Mouse (Mus musculus): ENCODE data around the gene Magi3. TPM values are rescaled to one million over a fixed set of nuclear protein-coding genes. Genes with fewer than 3 reads are reported as not detected.

The Magi3 gene
- polyA plus RNA-seq, 1 experiment from 2014 or later: 5.2 TPM

DNA sequence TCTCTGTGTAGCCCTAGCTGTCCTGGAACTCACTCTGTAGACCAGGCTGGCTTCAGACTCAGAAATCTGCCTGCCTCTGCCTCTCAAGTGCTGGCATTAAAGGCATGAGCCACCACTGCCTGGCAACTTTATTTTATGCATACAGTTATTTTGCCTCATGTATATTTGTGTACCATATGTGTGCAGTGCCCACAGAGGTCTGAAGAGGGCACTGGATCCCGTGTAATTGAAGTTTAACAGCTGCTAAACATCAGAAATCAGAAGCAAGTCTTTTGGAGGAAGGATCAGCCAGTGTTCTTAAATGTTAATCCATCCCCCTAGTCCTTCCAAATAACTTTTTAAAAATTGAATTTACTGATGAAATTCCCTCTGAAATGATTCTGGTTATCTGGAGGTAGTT is 125.5 kb downstream of the Magi3 start:
- Histone ChIP-seq H3K36me3 (peaks cover 3% of the 10 kb centered on the region; the same call in 1 of the 2 replicates), H3K27me3 (no peaks in the 10 kb centered on the region), H3K4me2 (replicated peaks) (no peak overlapping the region), H3K4me3 (no peak overlapping the region), H3K4me1 (no peaks in the 10 kb centered on the region), H3K9me3 (replicated peaks) (no peaks in the 10 kb centered on the region), H3K27ac (no peak overlapping the region), H3K9ac (no peak overlapping the region)
- WGBS: 82% methylated on average over 1 of the region's 1 CpGs
- no peak for ATAC-seq (ENCODE audit: low FRiP score)

DNA sequence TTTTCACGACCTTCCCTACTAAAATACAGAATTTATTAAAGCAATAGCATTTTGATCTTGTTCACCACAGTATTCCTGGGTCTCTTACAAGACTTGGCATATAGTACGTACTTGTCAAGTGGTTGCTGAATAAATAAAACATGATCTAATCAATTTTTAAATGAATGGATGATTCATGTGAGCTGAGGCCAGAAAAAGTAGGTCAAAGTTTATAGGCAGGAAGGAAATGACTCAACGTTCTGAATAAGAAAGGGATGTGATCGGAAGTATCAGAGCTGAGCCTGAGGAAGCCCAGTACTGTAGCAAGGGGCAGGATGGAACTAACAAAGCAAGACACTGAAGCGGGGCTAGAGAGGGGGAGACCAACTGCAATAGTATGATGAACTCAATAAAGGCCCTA is 127.4 kb downstream of the Magi3 start:
- H3K9me3 ChIP-seq (replicated peaks): no peaks in the 10 kb centered on the region
- 85% methylated on average over 5 of the region's 5 CpGs for WGBS
- H3K27ac ChIP-seq: no peak overlapping the region
- H3K4me3 ChIP-seq: no peak overlapping the region
- no peak overlapping the region for H3K9ac ChIP-seq
- peaks cover 3% of the 10 kb centered on the region; the same call in 1 of the 2 replicates for H3K36me3 ChIP-seq
- no peaks in the 10 kb centered on the region for H3K4me1 ChIP-seq
- H3K27me3 ChIP-seq: no peaks in the 10 kb centered on the region
- ATAC-seq (ENCODE audit: low FRiP score): no peak
- H3K4me2 ChIP-seq (replicated peaks): no peak overlapping the region

DNA sequence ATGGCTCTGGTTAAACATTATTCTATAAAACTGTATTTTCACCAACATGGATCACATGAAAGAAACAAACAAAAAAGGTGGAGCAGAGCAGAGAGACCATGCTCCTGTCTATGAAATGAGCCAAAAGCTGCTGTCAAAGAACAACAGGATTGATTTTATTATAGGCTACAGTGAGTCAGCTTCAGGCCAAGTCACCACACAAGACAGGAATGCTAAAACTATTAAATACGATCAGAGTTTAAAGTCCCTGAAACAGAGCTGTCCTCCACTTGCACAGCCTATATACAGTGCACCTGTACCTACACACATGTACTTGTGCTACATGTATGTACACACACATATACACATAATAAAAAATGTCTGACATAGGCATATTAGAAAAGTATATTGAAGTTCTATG is 138.1 kb downstream of the Magi3 start:
- no peak overlapping the region for H3K27ac ChIP-seq
- H3K9me3 ChIP-seq (replicated peaks): no peaks in the 10 kb centered on the region

GRCm38 (mm10) chr3:104078725-104079124 is 141.4 kb downstream of the Magi3 start:
- H3K9ac ChIP-seq: no peak overlapping the region
- H3K4me2 ChIP-seq (replicated peaks): no peak overlapping the region
- H3K27me3 ChIP-seq: no peaks in the 10 kb centered on the region
- no peaks in the 10 kb centered on the region for H3K36me3 ChIP-seq
- no peak for ATAC-seq (ENCODE audit: low FRiP score)
- H3K4me3 ChIP-seq: no peak overlapping the region
- H3K27ac ChIP-seq: no peak overlapping the region
- H3K4me1 ChIP-seq: no peaks in the 10 kb centered on the region
- H3K9me3 ChIP-seq (replicated peaks): no peaks in the 10 kb centered on the region

More for the DNA sequence above, 138.1 kb downstream of the Magi3 start:
- Histone ChIP-seq H3K36me3 (no peaks in the 10 kb centered on the region), H3K9ac (no peak overlapping the region), H3K27me3 (no peaks in the 10 kb centered on the region), H3K4me2 (replicated peaks) (no peak overlapping the region), H3K4me1 (no peaks in the 10 kb centered on the region), H3K4me3 (no peak overlapping the region)
- WGBS: 94% methylated on average over 1 of the region's 1 CpGs
- no peak for ATAC-seq (ENCODE audit: low FRiP score)

DNA sequence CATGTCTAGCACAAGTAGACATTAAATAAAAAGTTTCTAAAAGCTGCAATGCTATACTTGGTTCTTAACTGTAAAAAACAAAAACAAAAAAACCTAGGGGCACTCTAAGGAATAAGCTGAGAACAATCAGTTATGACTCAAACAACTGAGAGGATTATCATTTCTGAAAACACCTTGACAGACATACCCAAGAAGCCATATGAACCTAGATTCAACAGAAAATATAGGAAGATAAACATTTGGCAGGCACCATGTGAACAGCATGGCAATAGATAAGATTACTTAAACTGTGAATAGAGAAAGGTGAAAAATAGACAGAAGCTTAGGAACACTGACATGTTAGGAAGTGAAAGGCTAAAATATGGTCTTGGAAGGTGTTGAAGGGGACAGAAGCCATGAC is 150.8 kb downstream of the Magi3 start:
- Histone ChIP-seq H3K36me3 (no peaks in the 10 kb centered on the region), H3K4me1 (no peaks in the 10 kb centered on the region), H3K4me3 (no peak overlapping the region), H3K27ac (no peak overlapping the region), H3K9ac (no peak overlapping the region), H3K27me3 (no peaks in the 10 kb centered on the region), H3K9me3 (replicated peaks) (no peaks in the 10 kb centered on the region), H3K4me2 (replicated peaks) (no peak overlapping the region)
- no peak for ATAC-seq (ENCODE audit: low FRiP score)

- peak; percentile 64; the same call in 1 of the 2 replicates for ATAC-seq (ENCODE audit: low FRiP score)
- Histone ChIP-seq H3K27ac (0 out of 2 replicates have a peak overlapping the region, but pooled peaks have one; percentile 5), H3K4me2 (replicated peaks) (no peak overlapping the region)
Measured at GRCm38 (mm10) chr3:104059001-104059622, 161.1 kb downstream of the Magi3 start.

GRCm38 (mm10) chr3:104032747-104033146 is 187.4 kb downstream of the Magi3 start:
- no peaks in the 10 kb centered on the region for H3K9me3 ChIP-seq (replicated peaks)
- no peak for ATAC-seq (ENCODE audit: low FRiP score)

More at GRCm38 (mm10) chr3:104059001-104059622, 161.1 kb downstream of the Magi3 start:
- Histone ChIP-seq H3K4me1 (peaks cover 7% of the 10 kb centered on the region; the same call in 1 of the 2 replicates), H3K4me3 (no peak overlapping the region), H3K27me3 (no peaks in the 10 kb centered on the region), H3K9me3 (replicated peaks) (no peaks in the 10 kb centered on the region), H3K9ac (no peak overlapping the region), H3K36me3 (0 out of 2 replicates have a peak, but pooled peaks cover 3% of the 10 kb centered on the region)
- 55% methylated on average over 6 of the region's 6 CpGs for WGBS

GRCm38 (mm10) chr3:104032086-104032485 is 188.1 kb downstream of the Magi3 start:
- Histone ChIP-seq H3K27ac (no peak overlapping the region), H3K36me3 (no peaks in the 10 kb centered on the region), H3K4me2 (replicated peaks) (no peak overlapping the region), H3K27me3 (no peaks in the 10 kb centered on the region), H3K9me3 (replicated peaks) (no peaks in the 10 kb centered on the region), H3K4me1 (no peaks in the 10 kb centered on the region), H3K4me3 (no peak overlapping the region), H3K9ac (no peak overlapping the region)
- no peak for ATAC-seq (ENCODE audit: low FRiP score)
- 97% methylated on average over 1 of the region's 1 CpGs for WGBS

More at GRCm38 (mm10) chr3:104032747-104033146, 187.4 kb downstream of the Magi3 start:
- Histone ChIP-seq H3K4me2 (replicated peaks) (no peak overlapping the region), H3K27ac (no peak overlapping the region), H3K4me3 (no peak overlapping the region), H3K9ac (no peak overlapping the region), H3K36me3 (no peaks in the 10 kb centered on the region), H3K4me1 (no peaks in the 10 kb centered on the region), H3K27me3 (no peaks in the 10 kb centered on the region)
- WGBS: 90% methylated on average over 1 of the region's 1 CpGs

DNA sequence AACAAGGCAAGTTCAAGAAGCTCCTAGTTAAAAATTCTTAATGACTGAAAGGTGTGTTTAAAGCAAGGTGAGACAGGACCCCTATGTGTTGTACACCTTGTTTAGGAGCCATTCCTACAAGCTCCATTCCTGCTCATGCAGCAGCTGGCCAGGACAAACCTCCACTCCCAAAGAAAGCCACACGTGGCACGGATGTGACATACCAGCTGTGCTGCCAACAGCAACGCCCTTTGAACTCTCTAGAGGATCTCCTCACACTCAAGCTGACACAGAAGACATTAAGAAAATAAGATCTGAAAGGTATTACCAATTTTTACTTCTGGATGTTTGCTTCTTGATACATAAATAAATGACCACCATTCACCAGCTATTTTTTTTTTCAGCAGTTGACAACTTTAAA is 193.2 kb downstream of the Magi3 start:
- no peaks in the 10 kb centered on the region for H3K9me3 ChIP-seq (replicated peaks)
- H3K27me3 ChIP-seq: no peaks in the 10 kb centered on the region
- no peak for ATAC-seq (ENCODE audit: low FRiP score)
- H3K36me3 ChIP-seq: peaks cover 8% of the 10 kb centered on the region; the same call in 1 of the 2 replicates
- H3K27ac ChIP-seq: no peak overlapping the region
- 42% methylated on average over 3 of the region's 3 CpGs for WGBS
- no peak overlapping the region for H3K4me3 ChIP-seq
- H3K4me1 ChIP-seq: no peaks in the 10 kb centered on the region
- H3K4me2 ChIP-seq (replicated peaks): no peak overlapping the region
- no peak overlapping the region for H3K9ac ChIP-seq

- no peaks in the 10 kb centered on the region for H3K9me3 ChIP-seq (replicated peaks)
- H3K4me3 ChIP-seq: no peak overlapping the region
- H3K4me1 ChIP-seq: no peaks in the 10 kb centered on the region
- no peak for ATAC-seq (ENCODE audit: low FRiP score)
- H3K27me3 ChIP-seq: no peaks in the 10 kb centered on the region
- H3K9ac ChIP-seq: no peak overlapping the region
- 90% methylated on average over 12 of the region's 12 CpGs for WGBS
- H3K27ac ChIP-seq: no peak overlapping the region
- H3K4me2 ChIP-seq (replicated peaks): no peak overlapping the region
- peaks cover 27% of the 10 kb centered on the region for H3K36me3 ChIP-seq
Measured at GRCm38 (mm10) chr3:104020101-104020500, 200.1 kb downstream of the Magi3 start.

- no peak overlapping the region for H3K9ac ChIP-seq
- no peak for ATAC-seq (ENCODE audit: low FRiP score)
- no peaks in the 10 kb centered on the region for H3K27me3 ChIP-seq
- H3K36me3 ChIP-seq: peaks cover 32% of the 10 kb centered on the region
- H3K27ac ChIP-seq: no peak overlapping the region
- 77% methylated on average over 4 of the region's 4 CpGs for WGBS
- H3K9me3 ChIP-seq (replicated peaks): no peaks in the 10 kb centered on the region
- H3K4me2 ChIP-seq (replicated peaks): no peak overlapping the region
- H3K4me3 ChIP-seq: no peak overlapping the region
- no peaks in the 10 kb centered on the region for H3K4me1 ChIP-seq
Measured at GRCm38 (mm10) chr3:104019453-104019852, 200.7 kb downstream of the Magi3 start.

DNA sequence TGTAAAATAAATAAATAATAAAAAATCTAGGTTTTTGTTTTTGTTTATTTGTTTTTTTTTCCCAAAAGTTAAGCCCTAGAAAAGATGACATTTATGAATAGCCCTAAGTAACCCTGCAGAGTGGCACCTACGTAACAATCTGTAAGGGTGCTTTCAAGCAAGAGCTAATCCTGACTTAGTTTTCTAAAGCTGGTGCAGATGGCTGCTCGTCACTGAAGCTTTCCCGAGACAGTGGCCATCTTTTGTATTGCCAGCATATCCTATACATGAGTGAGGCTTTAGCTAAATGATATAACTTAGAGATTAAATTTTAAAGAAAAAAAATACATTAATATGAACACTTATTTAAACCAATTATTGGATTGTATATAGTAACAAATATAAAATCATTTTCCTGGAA is 202.2 kb downstream of the Magi3 start:
- WGBS: 75% methylated on average over 3 of the region's 3 CpGs
- ATAC-seq (ENCODE audit: low FRiP score): no peak
- peaks cover 31% of the 10 kb centered on the region for H3K36me3 ChIP-seq

GRCm38 (mm10) chr3:104011972-104012371 is 208.2 kb downstream of the Magi3 start:
- WGBS: 86% methylated on average over 2 of the region's 2 CpGs
- H3K4me3 ChIP-seq: no peak overlapping the region
- no peaks in the 10 kb centered on the region for H3K4me1 ChIP-seq
- H3K27me3 ChIP-seq: no peaks in the 10 kb centered on the region
- H3K9me3 ChIP-seq (replicated peaks): no peaks in the 10 kb centered on the region
- H3K4me2 ChIP-seq (replicated peaks): no peak overlapping the region
- no peak overlapping the region for H3K9ac ChIP-seq
- H3K36me3 ChIP-seq: peaks cover 36% of the 10 kb centered on the region
- no peak for ATAC-seq (ENCODE audit: low FRiP score)
- H3K27ac ChIP-seq: no peak overlapping the region

More for the DNA sequence above, 202.2 kb downstream of the Magi3 start:
- no peaks in the 10 kb centered on the region for H3K4me1 ChIP-seq
- H3K4me3 ChIP-seq: no peak overlapping the region
- no peaks in the 10 kb centered on the region for H3K9me3 ChIP-seq (replicated peaks)
- no peak overlapping the region for H3K9ac ChIP-seq
- H3K27me3 ChIP-seq: no peaks in the 10 kb centered on the region
- H3K27ac ChIP-seq: no peak overlapping the region
- no peak overlapping the region for H3K4me2 ChIP-seq (replicated peaks)

Data from hindbrain, embryonic 12.5 days (tissue).